Mouse (Mus musculus): ENCODE measurements around the gene Mmachc.

DNA sequence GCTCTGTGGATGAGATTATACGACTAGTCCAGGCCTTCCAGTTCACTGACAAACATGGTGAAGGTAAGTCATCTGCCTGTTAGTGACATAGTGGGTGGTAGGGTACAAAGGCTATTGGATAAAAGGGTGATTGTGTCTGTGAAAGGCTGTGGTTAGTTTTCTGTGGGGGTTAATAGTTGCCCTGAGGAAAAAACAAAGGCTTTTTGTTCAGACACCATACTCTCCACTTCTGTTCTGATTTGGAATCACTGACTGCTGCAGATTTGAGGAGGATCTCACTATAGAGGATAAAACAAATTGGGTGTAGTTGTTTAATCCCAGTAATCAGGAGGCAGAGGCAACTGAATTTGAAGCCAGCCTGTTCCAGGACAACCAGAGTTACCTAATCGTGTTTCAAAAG is 14.4 kb downstream of the Mmachc start:
- TF ChIP-seq CTCF (IDR thresholded peaks at IDR 0.05; ENCODE audit: low read depth, low read length), result no peak
- no peak for TF ChIP-seq EP300 (IDR thresholded peaks at IDR 0.05; ENCODE audit: insufficient read depth, low read depth, low read length)

Data from ES-Bruce4 (cell line).